ENCODE assay signal across 10 mouse cellular contexts in genomic region chr15:86409352-86409751, GRCm38 (mm10).
DNase-seq lines count a peak whose midpoint lies in the region; ATAC-seq and TF ChIP-seq lines count a peak whose summit lies in the region.
"Had no signal": no experiment of that assay in that cellular context is flagged by ENCODE, and none has a peak within 500 bp of the region (broad histone marks: within the 10 kb centered on the region; RNA-seq: fewer than 3 reads in every experiment).

No protein-coding gene starts in this region.

- no peak for DNase-seq in cerebellum, adult 2 months
- DNase-seq in cerebellum, postnatal 4 days (ENCODE audit: low spot score in 2 of 2) = no peak
- DNase-seq in layer of hippocampus, adult 2 months (ENCODE audit: low spot score in 2 of 2) = peak; percentile 30 to 38
- no peak for DNase-seq in layer of hippocampus, adult 9-11 months
- DNase-seq in adrenal gland, postnatal 4 days (ENCODE audit: low spot score in 2 of 2) = no peak
- no peak for DNase-seq in left cerebral cortex, adult 9 months (ENCODE audit: low spot score in 2 of 2)
- DNase-seq: B cell, adult 2 months had no signal

- 86% methylated on average over 5 of the region's 5 CpGs for WGBS in cerebellum, adult 2 months

- no peak for TF ChIP-seq POLR2A in cerebellum, adult 2 months (IDR thresholded peaks at IDR 0.05; ENCODE audit: borderline replicate concordance, insufficient read depth, low read length)
- no peak for TF ChIP-seq POLR2A in cortical plate, adult 2 months (IDR thresholded peaks at IDR 0.05; ENCODE audit: extremely low read depth, insufficient read depth, low read length)

- peak; percentile 36; the same call in 1 of the 2 replicates for TF ChIP-seq CTCF in cerebellum, adult 2 months (IDR thresholded peaks at IDR 0.05; ENCODE audit: borderline replicate concordance, insufficient read depth, low read depth, low read length)
- peak; percentile 73 for TF ChIP-seq CTCF in layer of hippocampus, adult 2 months (conservative IDR thresholded peaks at IDR 0.05)
- TF ChIP-seq CTCF in cortical plate, adult 2 months (IDR thresholded peaks at IDR 0.05; ENCODE audit: extremely low read depth, insufficient read depth, low read length) = peak; percentile 62

- no peaks in the 10 kb centered on the region for H3K27me3 ChIP-seq in cerebellum, adult 2 months (ENCODE audit: control insufficient read depth, insufficient read depth, low read length)
- H3K27me3 ChIP-seq: midbrain, embryonic 13.5 days had no signal

- no peak overlapping the region for H3K4me3 ChIP-seq in cerebellum, adult 2 months (replicated peaks; ENCODE audit: insufficient read depth, low read depth, low read length)
- H3K4me3 ChIP-seq in layer of hippocampus, adult 2 months = no peak overlapping the region
- H3K4me3 ChIP-seq in cortical plate, adult 2 months (ENCODE audit: insufficient read depth, low read length) = no peak overlapping the region
- H3K4me3 ChIP-seq: midbrain, embryonic 13.5 days had no signal

- no peaks in the 10 kb centered on the region; the same call in 1 of the 2 replicates for H3K4me1 ChIP-seq in cerebellum, adult 2 months (ENCODE audit: control insufficient read depth, insufficient read depth, low read length)
- no peaks in the 10 kb centered on the region for H3K4me1 ChIP-seq in cortical plate, adult 2 months (ENCODE audit: control insufficient read depth, insufficient read depth, low read length)

- H3K27ac ChIP-seq in cerebellum, adult 2 months (ENCODE audit: insufficient read depth, low read length) = no peak overlapping the region
- no peak overlapping the region for H3K27ac ChIP-seq in layer of hippocampus, adult 2 months
- no peak overlapping the region for H3K27ac ChIP-seq in cortical plate, adult 2 months (ENCODE audit: insufficient read depth, low read length)
- H3K27ac ChIP-seq: midbrain, embryonic 13.5 days had no signal

- peak; percentile 49; the same call in 1 of the 2 replicates for ATAC-seq in megakaryocyte progenitor cell, adult 5-6 weeks (replicated peaks; ENCODE audit: poor library complexity)
- ATAC-seq: midbrain, embryonic 13.5 days had no signal

Comparison
In these comparisons a context has a peak if more than half of its experiments do, and no peak if none do; other contexts are left out.
1. DNase-seq: peak in layer of hippocampus, adult 2 months (2 of 2); none in cerebellum, adult 2 months (0 of 2), cerebellum, postnatal 4 days (0 of 2), layer of hippocampus, adult 9-11 months (single experiment), adrenal gland, postnatal 4 days (0 of 2) and left cerebral cortex, adult 9 months (0 of 2).
2. Peak in every context shown above with its lines, with median percentiles within 50 percentile points of each other: CTCF ChIP-seq.